Mouse (Mus musculus): ENCODE data around the gene Fbxl15. TPM values are rescaled to one million over a fixed set of nuclear protein-coding genes. Genes with fewer than 3 reads are reported as not detected.

Gene Fbxl15
- total RNA-seq, 1 experiment from 2014 or later = 3.5 TPM

DNA sequence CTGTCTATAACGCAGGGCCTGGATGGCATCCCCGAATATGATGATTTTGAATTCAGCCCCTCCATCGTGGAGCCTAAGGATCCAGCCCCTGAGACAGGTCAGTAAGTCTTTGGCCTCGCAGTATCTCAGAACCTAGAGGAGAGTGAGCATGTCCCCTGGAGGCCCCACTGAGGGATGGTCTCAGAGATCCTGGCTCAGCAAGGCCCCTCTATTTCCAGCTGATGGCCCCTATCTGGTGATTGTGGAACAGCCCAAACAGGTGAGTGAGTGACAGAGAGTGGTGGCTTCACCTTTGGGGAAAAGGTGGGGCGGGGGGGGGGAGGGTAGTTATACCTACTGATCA is 21.7 kb upstream of the Fbxl15 start:
- no peak for ATAC-seq (replicated peaks in 1 of 2; ENCODE audit: insufficient read depth in 1 of 2, low FRiP score in 2 of 2, low TSS enrichment in 1 of 2, low read depth in 1 of 2, poor library complexity in 2 of 2, severe bottlenecking in 2 of 2)

- ATAC-seq (replicated peaks in 1 of 2; ENCODE audit: insufficient read depth in 1 of 2, low FRiP score in 2 of 2, low TSS enrichment in 1 of 2, low read depth in 1 of 2, poor library complexity in 2 of 2, severe bottlenecking in 2 of 2) = no peak
These were observed 21.2 kb upstream of the Fbxl15 start for GRCm38 (mm10) chr19:46306751-46307289.

GRCm38 (mm10) chr19:46307781-46308180 is 20.2 kb upstream of the Fbxl15 start:
- ATAC-seq (replicated peaks in 1 of 2; ENCODE audit: insufficient read depth in 1 of 2, low FRiP score in 2 of 2, low TSS enrichment in 1 of 2, low read depth in 1 of 2, poor library complexity in 2 of 2, severe bottlenecking in 2 of 2) = no peak

DNA sequence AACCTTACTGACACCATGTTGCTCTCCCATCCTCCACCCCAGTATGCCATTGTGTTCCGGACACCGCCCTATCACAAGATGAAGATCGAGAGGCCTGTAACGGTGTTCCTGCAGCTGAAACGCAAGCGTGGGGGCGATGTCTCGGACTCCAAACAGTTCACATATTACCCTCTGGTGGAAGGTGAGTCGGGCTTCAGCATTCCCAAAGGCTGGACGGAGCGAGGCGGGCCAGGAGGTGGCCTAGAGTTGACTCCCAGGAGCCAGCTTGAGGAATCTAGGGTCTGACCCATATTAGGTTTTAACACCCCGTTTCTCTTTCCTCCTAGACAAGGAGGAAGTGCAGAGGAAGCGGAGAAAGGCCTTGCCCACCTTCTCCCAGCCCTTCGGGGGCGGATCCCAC is 19.7 kb upstream of the Fbxl15 start:
- ATAC-seq (replicated peaks in 1 of 2; ENCODE audit: insufficient read depth in 1 of 2, low FRiP score in 2 of 2, low TSS enrichment in 1 of 2, low read depth in 1 of 2, poor library complexity in 2 of 2, severe bottlenecking in 2 of 2) = no peak

DNA sequence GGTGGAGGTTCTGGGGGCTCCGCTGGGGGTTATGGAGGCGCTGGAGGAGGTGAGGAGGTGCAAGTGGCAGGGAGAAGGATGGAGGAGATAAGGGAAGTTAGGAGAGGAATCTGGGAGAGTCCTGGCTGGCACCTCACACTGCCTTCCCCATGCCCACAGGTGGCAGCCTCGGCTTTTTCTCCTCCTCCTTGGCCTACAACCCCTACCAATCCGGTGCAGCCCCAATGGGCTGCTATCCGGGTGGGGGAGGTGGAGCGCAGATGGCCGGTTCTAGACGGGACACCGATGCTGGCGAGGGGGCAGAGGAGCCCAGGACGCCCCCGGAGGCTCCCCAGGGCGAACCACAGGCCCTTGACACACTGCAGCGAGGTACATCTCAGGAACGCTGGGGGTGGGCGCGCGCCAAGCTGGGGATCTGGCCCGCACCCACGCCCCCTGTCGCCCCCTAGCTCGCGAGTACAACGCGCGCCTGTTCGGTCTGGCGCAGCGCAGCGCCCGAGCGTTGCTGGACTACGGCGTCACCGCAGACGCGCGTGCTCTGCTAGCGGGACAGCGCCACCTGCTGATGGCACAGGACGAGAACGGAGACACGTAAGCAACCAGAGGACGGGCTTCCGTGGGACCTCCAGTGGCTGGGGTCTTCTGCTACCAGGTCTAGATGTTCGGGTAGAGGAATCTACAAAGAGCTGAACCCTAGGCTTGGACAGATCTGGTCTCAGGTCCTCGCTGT is 19.1 kb upstream of the Fbxl15 start:
- peak; percentile 31 to 44; a peak in 3 of 4 replicates for ATAC-seq (replicated peaks in 1 of 2; ENCODE audit: insufficient read depth in 1 of 2, low FRiP score in 2 of 2, low TSS enrichment in 1 of 2, low read depth in 1 of 2, poor library complexity in 2 of 2, severe bottlenecking in 2 of 2)

GRCm38 (mm10) chr19:46309651-46310305 is 18.2 kb upstream of the Fbxl15 start:
- ATAC-seq (replicated peaks in 1 of 2; ENCODE audit: insufficient read depth in 1 of 2, low FRiP score in 2 of 2, low TSS enrichment in 1 of 2, low read depth in 1 of 2, poor library complexity in 2 of 2, severe bottlenecking in 2 of 2) = no peak

DNA sequence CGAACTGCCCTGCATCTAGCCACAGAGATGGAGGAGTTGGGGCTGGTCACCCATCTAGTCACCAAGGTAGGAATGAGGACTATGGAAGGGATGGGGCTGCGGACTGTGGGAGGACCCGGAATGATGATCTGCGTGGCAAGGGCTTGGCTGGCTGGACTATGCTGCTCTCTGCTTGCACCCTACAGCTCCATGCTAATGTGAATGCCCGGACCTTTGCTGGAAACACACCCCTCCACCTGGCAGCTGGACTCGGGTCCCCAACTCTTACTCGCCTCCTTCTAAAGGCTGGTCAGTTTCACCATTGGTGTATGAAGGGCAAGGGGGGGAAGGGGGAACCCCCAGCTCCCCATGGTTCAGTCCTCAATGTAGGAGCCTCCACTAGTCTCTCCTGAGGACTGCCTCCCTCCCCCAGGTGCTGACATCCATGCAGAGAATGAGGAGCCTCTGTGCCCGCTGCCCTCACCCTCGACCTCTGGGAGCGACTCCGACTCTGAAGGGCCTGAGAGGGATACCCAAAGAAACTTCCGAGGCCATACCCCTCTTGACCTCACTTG is 17.6 kb upstream of the Fbxl15 start:
- ATAC-seq (replicated peaks in 1 of 2; ENCODE audit: insufficient read depth in 1 of 2, low FRiP score in 2 of 2, low TSS enrichment in 1 of 2, low read depth in 1 of 2, poor library complexity in 2 of 2, severe bottlenecking in 2 of 2) = no peak

GRCm38 (mm10) chr19:46311341-46311740 is 16.6 kb upstream of the Fbxl15 start:
- no peak for ATAC-seq (replicated peaks in 1 of 2; ENCODE audit: insufficient read depth in 1 of 2, low FRiP score in 2 of 2, low TSS enrichment in 1 of 2, low read depth in 1 of 2, poor library complexity in 2 of 2, severe bottlenecking in 2 of 2)

DNA sequence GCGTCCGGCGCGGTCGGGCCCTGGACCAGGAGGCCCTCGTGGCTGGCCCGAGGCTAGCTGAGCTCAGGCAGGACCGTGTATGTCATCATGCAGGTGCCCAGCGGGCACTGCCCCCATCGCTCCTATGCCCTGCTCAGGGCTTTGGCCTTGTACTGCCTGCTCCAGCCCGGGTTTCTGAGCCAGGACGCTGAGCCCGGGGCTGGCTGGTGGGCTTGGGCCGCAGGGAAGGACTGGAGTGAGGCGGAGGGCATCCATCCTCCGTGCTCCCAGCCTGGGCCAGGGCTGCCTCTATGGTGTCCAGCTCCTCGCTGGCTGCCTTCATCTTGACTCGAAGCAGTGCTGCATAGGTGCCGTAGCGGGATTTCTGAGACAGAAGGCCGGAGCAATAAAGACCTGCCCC is 15.4 kb upstream of the Fbxl15 start:
- no peak for ATAC-seq (replicated peaks in 1 of 2; ENCODE audit: insufficient read depth in 1 of 2, low FRiP score in 2 of 2, low TSS enrichment in 1 of 2, low read depth in 1 of 2, poor library complexity in 2 of 2, severe bottlenecking in 2 of 2)

DNA sequence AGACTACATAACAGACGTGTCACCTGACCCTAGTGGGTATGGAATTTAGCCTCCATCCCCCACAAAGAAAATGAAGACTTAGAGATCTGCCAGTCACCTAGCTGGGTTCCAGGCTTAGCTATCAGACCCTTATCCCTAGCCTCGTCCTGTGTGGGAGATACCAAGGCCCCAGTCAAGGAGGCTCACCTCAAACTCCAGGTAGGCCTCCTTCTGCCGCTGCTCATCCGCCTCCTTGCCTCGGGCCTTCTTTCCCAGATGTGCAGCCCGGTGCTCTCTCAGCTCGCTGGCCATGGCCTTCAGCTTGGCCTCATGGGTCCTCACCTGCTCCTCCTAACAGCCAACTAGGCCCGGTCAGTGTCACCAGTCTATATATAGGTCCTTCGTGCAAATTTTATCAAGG is 14.9 kb upstream of the Fbxl15 start:
- ATAC-seq (replicated peaks in 1 of 2; ENCODE audit: insufficient read depth in 1 of 2, low FRiP score in 2 of 2, low TSS enrichment in 1 of 2, low read depth in 1 of 2, poor library complexity in 2 of 2, severe bottlenecking in 2 of 2) = no peak

- ATAC-seq (replicated peaks in 1 of 2; ENCODE audit: insufficient read depth in 1 of 2, low FRiP score in 2 of 2, low TSS enrichment in 1 of 2, low read depth in 1 of 2, poor library complexity in 2 of 2, severe bottlenecking in 2 of 2) = no peak
These were observed 14.4 kb upstream of the Fbxl15 start for GRCm38 (mm10) chr19:46313591-46313990.

DNA sequence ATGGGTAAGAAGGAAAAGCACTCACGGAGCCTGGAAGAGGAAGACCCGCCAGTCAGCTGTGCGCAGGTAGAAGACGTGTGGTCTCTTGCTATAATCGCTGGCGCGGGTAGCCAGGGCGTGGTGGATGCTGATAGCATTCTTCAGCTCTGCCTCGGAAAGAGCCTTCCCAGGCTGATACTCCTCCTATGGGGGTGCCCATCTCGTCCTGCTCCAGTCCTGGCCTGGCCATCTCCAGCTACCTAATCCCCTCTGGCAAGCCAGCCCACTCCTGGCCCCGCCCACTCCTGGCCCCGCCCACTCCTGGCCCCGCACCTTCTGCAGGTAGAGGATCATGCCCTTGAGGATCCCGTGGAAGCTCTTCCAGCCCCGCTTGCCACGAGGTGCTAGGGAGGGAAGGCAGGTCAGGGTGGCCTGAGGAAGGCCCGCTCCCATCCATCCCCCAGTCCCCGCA is 13.8 kb upstream of the Fbxl15 start:
- ATAC-seq (replicated peaks in 1 of 2; ENCODE audit: insufficient read depth in 1 of 2, low FRiP score in 2 of 2, low TSS enrichment in 1 of 2, low read depth in 1 of 2, poor library complexity in 2 of 2, severe bottlenecking in 2 of 2) = no peak

- ATAC-seq (replicated peaks in 1 of 2; ENCODE audit: insufficient read depth in 1 of 2, low FRiP score in 2 of 2, low TSS enrichment in 1 of 2, low read depth in 1 of 2, poor library complexity in 2 of 2, severe bottlenecking in 2 of 2) = peak; percentile 12 to 39; a peak in 2 of 4 replicates
These were observed 12.9 kb upstream of the Fbxl15 start for GRCm38 (mm10) chr19:46314872-46315742.

DNA sequence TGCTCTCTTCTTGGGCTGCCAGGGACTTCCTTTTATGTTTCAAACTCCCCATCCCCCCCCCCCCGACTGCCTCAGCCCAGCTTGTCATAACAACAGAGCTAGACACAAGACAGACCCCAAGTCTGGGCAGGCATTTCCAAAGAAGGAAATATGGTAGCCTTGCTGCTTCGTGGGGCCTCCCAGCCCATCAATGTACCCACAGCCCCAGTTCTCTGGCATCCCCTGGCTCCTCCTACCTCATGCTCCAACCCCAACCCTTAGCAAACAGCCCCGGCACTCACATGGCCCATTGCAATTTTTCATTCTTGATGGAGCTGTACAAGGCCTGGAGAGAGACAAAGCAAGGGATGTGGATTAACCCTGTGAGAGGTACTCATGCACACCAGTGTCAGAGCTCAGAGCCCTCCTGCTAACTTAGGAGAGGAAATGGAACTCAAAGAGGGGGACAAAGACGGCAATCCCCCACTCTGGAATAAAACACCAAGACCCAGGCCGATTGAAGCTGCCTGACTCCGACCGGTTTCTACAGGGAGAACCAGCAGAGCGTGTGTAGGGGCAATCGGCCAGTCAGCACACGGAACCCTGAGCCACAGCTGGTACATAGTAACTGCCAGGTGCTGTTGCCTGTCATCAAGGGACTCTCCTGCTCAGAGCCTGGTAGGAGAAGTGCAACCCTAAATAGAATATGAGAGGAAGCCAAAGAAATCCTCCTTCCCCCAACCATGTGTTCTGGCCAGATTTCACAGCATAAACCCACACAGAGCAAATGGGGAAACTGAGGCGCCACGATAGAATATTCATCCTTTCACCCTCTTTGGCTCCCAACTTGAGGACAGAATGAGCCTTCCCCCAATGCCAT is 12.0 kb upstream of the Fbxl15 start:
- no peak for ATAC-seq (replicated peaks in 1 of 2; ENCODE audit: insufficient read depth in 1 of 2, low FRiP score in 2 of 2, low TSS enrichment in 1 of 2, low read depth in 1 of 2, poor library complexity in 2 of 2, severe bottlenecking in 2 of 2)

- ATAC-seq (replicated peaks in 1 of 2; ENCODE audit: insufficient read depth in 1 of 2, low FRiP score in 2 of 2, low TSS enrichment in 1 of 2, low read depth in 1 of 2, poor library complexity in 2 of 2, severe bottlenecking in 2 of 2) = peak; percentile 12 to 39; a peak in 3 of 4 replicates
These were observed 11.0 kb upstream of the Fbxl15 start for GRCm38 (mm10) chr19:46316846-46317545.

DNA sequence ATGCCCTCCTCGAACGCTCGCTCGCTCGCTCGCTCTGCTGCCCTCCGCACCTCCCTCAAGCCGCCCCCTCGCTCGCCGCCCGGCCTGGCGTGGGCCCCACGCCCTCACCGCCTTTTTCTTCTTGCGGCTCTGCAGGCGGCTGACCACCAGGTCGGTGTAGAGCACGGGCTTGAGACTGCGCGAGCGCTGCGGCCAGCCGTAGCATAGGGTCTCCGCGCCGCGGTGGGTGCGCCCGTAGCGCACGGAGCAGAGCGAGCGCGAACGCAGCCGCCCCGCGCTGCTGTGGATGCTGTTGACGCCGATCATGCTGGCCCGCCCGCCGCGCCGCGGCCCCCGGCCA is 10.5 kb upstream of the Fbxl15 start:
- no peak for ATAC-seq (replicated peaks in 1 of 2; ENCODE audit: insufficient read depth in 1 of 2, low FRiP score in 2 of 2, low TSS enrichment in 1 of 2, low read depth in 1 of 2, poor library complexity in 2 of 2, severe bottlenecking in 2 of 2)

Measured in hematopoietic stem cell, adult 5-6 weeks (primary cell).